Mouse (Mus musculus): Measurements from ENCODE around the gene Pex14. TPM values are rescaled to one million over a fixed set of nuclear protein-coding genes. Genes with fewer than 3 reads are reported as not detected.

Pex14 gene
- total RNA-seq, 2 experiments from 2014 or later: 18.6 to 20.2 TPM

GRCm38 (mm10) chr4:149060621-149061431 lies 38.9 kb downstream of the Pex14 start:
- no peak for DNase-seq
- intact Hi-C loops (cut with DNase I): no loop called here

- no peak for DNase-seq
- intact Hi-C loops (cut with DNase I): no loop called here
These were observed 40.0 kb downstream of the Pex14 start for GRCm38 (mm10) chr4:149059713-149060112.

- intact Hi-C loops (cut with DNase I): no loop called here
- DNase-seq: no peak
These were observed 41.4 kb downstream of the Pex14 start for GRCm38 (mm10) chr4:149058298-149058697.

- intact Hi-C loops (cut with DNase I): no loop called here
- no peak for DNase-seq
These were observed 42.2 kb downstream of the Pex14 start for GRCm38 (mm10) chr4:149057470-149057869.

GRCm38 (mm10) chr4:149056957-149057356 lies 42.7 kb downstream of the Pex14 start:
- no peak for DNase-seq
- intact Hi-C loops (cut with DNase I): no loop called here

- intact Hi-C loops (cut with DNase I): no loop called here
- no peak for DNase-seq
These were observed 43.8 kb downstream of the Pex14 start for GRCm38 (mm10) chr4:149055847-149056246.

GRCm38 (mm10) chr4:149049351-149050159 lies 50.1 kb downstream of the Pex14 start:
- no peak for DNase-seq
- intact Hi-C loops (cut with DNase I): no loop called here

- intact Hi-C loops (cut with DNase I): no loop called here
- no peak for DNase-seq
These were observed 50.9 kb downstream of the Pex14 start for GRCm38 (mm10) chr4:149048625-149049228.

- DNase-seq: peak in 1 of 2 experiments; percentile 33
- intact Hi-C loops (cut with DNase I): no loop called here
These were observed 52.3 kb downstream of the Pex14 start for GRCm38 (mm10) chr4:149047360-149047759.

- intact Hi-C loops (cut with DNase I): no loop called here
- DNase-seq: no peak
These were observed 53.8 kb downstream of the Pex14 start for GRCm38 (mm10) chr4:149045885-149046284.

- intact Hi-C loops (cut with DNase I): no loop called here
- no peak for DNase-seq
These were observed 59.4 kb downstream of the Pex14 start for GRCm38 (mm10) chr4:149040289-149040688.

GRCm38 (mm10) chr4:149037706-149038105 lies 62.0 kb downstream of the Pex14 start:
- DNase-seq: no peak
- intact Hi-C loops (cut with DNase I): no loop called here

- DNase-seq: no peak
- intact Hi-C loops (cut with DNase I): no loop called here
These were observed 63.1 kb downstream of the Pex14 start for GRCm38 (mm10) chr4:149036592-149036991.

- DNase-seq: no peak
- intact Hi-C loops (cut with DNase I): loop anchor here (5.0 kb wide), 1 partner anchor 69 kb away; no protein-coding TSS in a partner anchor
These were observed 68.2 kb downstream of the Pex14 start for GRCm38 (mm10) chr4:149031507-149031906.

- intact Hi-C loops (cut with DNase I): no loop called here
- DNase-seq: no peak
These were observed 72.1 kb downstream of the Pex14 start for GRCm38 (mm10) chr4:149027571-149027970.

- DNase-seq: no peak
- intact Hi-C loops (cut with DNase I): no loop called here
These were observed 74.4 kb downstream of the Pex14 start for GRCm38 (mm10) chr4:149025242-149025641.

GRCm38 (mm10) chr4:149021021-149021420 lies 78.7 kb downstream of the Pex14 start:
- intact Hi-C loops (cut with DNase I): no loop called here
- no peak for DNase-seq

- no peak for DNase-seq
- intact Hi-C loops (cut with DNase I): no loop called here
These were observed 80.2 kb downstream of the Pex14 start for GRCm38 (mm10) chr4:149019456-149019855.

GRCm38 (mm10) chr4:149006756-149007155 lies 92.9 kb downstream of the Pex14 start:
- intact Hi-C loops (cut with DNase I): no loop called here
- no peak for DNase-seq

- no peak for DNase-seq
- intact Hi-C loops (cut with DNase I): no loop called here
These were observed 93.6 kb downstream of the Pex14 start for GRCm38 (mm10) chr4:149006107-149006506.

- no peak for DNase-seq
These were observed 97.1 kb downstream of the Pex14 start for GRCm38 (mm10) chr4:149002441-149003093.

More at GRCm38 (mm10) chr4:149002441-149003093, 97.1 kb downstream of the Pex14 start:
- intact Hi-C loops (cut with DNase I): no loop called here
